Mouse (Mus musculus) hindbrain, embryonic 12.5 days (tissue): ENCODE results near the gene Thumpd3. TPM values are rescaled to one million over a fixed set of nuclear protein-coding genes. Genes with fewer than 3 reads are reported as not detected.

ENCODE experiments used
- ATAC-seq: fragments of 200-750 bp; cut with Nextera tagmentation; 2 replicates; pipeline ENCODE4 v1.8.0; 2017; ENCODE audit warnings: moderate TSS enrichment; ENCODE audit not compliant: low FRiP score
- H3K27ac ChIP-seq: fragments of 300-500 bp; sonication (generic); 2 replicates; pipeline ENCODE4 v1.5.1; 2016; ENCODE audit warnings: mild to moderate bottlenecking
- H3K27me3 ChIP-seq: fragments of 300-500 bp; sonication (generic); 2 replicates; pipeline ENCODE4 v1.6.1; 2016; ENCODE audit warnings: mild to moderate bottlenecking
- H3K36me3 ChIP-seq: fragments of 300-500 bp; sonication (generic); 2 replicates; pipeline ENCODE4 v1.6.1; 2016; ENCODE audit warnings: mild to moderate bottlenecking
- H3K4me1 ChIP-seq: fragments of 300-500 bp; sonication (generic); 2 replicates; pipeline ENCODE4 v1.6.1; 2016
- H3K4me2 ChIP-seq: fragments of 300-500 bp; sonication (generic); replicated peaks from 2 replicates; pipeline ENCODE4 v1.6.1; 2016; ENCODE audit warnings: mild to moderate bottlenecking
- H3K4me3 ChIP-seq: fragments of 300-500 bp; sonication (generic); 2 replicates; pipeline ENCODE4 v1.5.1; 2016; ENCODE audit warnings: mild to moderate bottlenecking
- H3K9ac ChIP-seq: fragments of 300-500 bp; sonication (generic); 2 replicates; pipeline ENCODE4 v1.6.1; 2016; ENCODE audit warnings: mild to moderate bottlenecking, moderate library complexity
- H3K9me3 ChIP-seq: fragments of 300-500 bp; sonication (generic); replicated peaks from 2 replicates; pipeline ENCODE4 v1.6.1; 2016; ENCODE audit warnings: mild to moderate bottlenecking
- WGBS: fragments of 180-500 bp; shearing (Covaris S2); methylation state at CpG from one replicate; pipeline ENCODE4 v1.1.7; 2016; 5-methylcytosine and 5-hydroxymethylcytosine counted together
- polyA plus RNA-seq: library from polyadenylated mRNA; unstranded; fragments of >200 nt; fragmentation: Nextera tagmentation; extraction: Ambion mirVana; gene quantifications from 2 replicates; pipeline ENCODE4 v1.2.1, GENCODE M21; 2016

The Thumpd3 gene
- polyA plus RNA-seq, 1 experiment from 2014 or later, result 56.6 TPM

DNA sequence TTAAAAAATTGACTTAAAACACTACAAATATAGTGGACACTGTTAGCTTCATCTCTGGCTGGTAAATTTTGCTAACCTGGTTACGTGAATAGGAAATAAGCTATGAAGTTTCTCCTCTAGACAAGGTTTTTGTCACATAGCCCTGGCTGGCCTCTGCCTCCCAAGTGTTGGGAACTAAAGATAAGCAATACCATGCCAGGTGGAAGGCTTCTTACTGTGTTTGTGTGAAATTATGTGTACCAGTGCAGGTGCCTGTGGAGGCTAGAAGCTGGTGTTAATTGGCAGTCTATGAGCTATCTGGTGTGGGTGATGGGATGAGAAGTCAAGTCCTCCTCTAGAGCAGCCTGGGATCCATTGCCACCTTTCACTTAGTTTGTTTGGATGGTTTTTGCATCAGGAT lies 23.1 kb downstream of the Thumpd3 start:
- WGBS, result 94% methylated on average over 1 of the region's 1 CpGs
- Histone ChIP-seq H3K27me3 (no peaks in the 10 kb centered on the region), H3K4me2 (no peak overlapping the region), H3K9me3 (no peaks in the 10 kb centered on the region), H3K4me3 (no peak overlapping the region), H3K36me3 (peaks cover 47% of the 10 kb centered on the region), H3K4me1 (peaks cover 2% of the 10 kb centered on the region; the same call in 1 of the 2 replicates), H3K9ac (no peak overlapping the region), H3K27ac (no peak overlapping the region)
- ATAC-seq, result no peak

DNA sequence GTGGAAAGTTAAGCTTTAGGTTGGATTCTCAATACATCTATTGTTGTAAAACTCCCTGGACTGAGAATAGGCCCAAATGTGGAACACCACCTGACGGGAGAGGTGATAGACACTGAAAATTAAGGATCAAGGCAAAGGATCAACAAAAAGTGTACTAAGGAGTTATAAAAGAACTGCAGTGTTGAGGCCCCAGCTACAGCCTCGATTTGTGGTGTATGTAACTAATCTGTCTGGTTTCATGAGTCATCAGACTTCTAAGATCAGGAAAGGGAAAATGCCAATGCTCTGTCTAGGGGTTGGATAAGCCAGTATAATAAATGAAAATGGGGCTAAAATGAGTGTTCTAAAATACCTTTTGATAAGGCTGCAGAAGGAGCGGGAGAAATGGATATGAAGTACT lies 29.2 kb downstream of the Thumpd3 start:
- Histone ChIP-seq H3K4me3 (peak overlapping the region; percentile 93), H3K9ac (peak overlapping the region; percentile 98), H3K9me3 (no peaks in the 10 kb centered on the region), H3K36me3 (no peaks in the 10 kb centered on the region), H3K27me3 (no peaks in the 10 kb centered on the region), H3K27ac (no peak overlapping the region), H3K4me1 (peaks cover 27% of the 10 kb centered on the region), H3K4me2 (peak overlapping the region; percentile 94)
- 37% methylated on average over 3 of the region's 3 CpGs for WGBS
- no peak for ATAC-seq

DNA sequence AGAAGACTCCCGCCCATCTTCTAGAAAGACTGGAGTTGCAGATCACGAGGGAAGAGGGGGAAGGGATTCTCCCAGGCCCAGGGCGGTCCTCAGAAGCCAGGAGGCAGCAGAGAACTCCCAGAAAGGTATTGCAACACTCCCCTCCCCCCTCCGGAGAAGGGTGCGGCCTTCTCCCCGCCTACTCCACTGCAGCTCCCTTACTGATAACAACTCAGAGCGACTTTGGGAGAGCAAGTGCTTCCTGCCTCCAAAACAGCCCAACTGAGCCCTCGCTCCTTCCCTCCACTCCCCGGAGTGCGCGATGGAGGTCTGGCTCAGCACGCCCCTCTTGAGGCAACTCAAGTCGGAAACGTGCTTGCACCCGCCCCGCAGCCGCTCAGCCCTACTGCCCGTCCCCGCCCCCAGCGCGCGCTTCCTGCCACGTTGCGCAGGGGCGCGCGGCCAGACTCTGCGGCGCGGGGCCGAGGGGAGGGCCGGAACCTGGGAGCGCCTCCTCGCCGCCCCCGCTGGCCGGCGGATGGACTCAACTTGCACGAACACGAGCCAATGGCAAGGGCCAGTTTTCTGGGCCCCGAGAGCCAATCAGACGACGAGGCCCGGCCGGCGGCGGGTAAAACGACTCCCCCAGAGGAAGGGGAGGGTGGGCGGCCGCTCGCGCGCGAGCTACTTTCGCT lies 30.1 kb downstream of the Thumpd3 start:
- WGBS, result under 1% methylated on average over 52 of the region's 55 CpGs
- Histone ChIP-seq H3K9me3 (no peaks in the 10 kb centered on the region), H3K4me1 (peaks cover 29% of the 10 kb centered on the region), H3K4me3 (peak overlapping the region; percentile 93), H3K27me3 (no peaks in the 10 kb centered on the region), H3K9ac (peak overlapping the region; percentile 98), H3K4me2 (peak overlapping the region; percentile 94), H3K36me3 (no peaks in the 10 kb centered on the region), H3K27ac (peak overlapping the region; percentile 99)
- peak; percentile 89 for ATAC-seq

DNA sequence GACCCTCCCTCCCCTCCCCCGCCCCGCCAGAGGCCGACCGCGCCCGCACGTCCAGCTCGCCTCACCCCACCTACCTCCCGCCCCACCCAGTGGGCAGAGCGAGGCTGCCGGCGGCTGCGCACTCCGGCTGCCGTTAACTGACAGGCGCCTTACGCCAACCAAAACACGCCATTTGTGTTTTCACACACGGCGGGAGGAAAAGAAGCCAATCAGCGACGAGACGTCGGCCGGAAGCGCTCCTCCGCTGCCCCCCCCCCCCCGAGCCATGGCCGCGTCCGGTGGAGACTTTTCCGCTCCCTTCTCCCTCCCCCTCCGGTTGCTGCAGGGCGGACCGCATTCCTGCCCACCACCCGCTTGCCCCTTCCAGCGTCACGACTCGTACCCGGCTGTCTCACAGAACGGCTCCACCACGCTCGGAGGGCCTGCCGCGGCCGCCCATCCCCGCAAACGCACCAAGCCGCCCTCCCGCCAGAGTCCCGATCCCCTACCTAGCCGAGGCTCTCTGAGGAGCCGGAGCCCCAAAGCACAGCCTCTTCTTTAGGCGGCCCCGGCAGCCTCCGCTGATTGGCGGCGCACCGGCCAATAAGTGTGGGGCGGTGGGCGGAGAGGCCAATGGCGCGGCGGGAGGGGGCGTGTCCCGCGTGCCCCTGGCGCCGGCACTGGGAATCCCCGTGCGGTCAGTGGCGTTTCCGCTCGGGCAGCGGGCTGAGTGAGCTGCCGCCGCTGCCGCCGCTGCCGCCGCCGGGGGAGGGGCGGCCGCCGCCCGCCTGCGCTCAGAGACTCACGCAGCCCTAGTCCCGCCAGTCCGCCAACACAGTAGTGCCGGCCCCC lies 30.9 kb downstream of the Thumpd3 start, which contains the start of gene Setd5:
Gene Setd5 (plus strand): TSS at position 680 of the 831 bp plus-strand sequence.
- peak; percentile 95 for ATAC-seq
- Histone ChIP-seq H3K9ac (peak within 1 kb of the TSS; percentile 98), H3K4me1 (peaks cover 36% of the 10 kb centered on the region), H3K27ac (peak within 1 kb of the TSS; percentile 99), H3K4me3 (peak within 1 kb of the TSS; percentile 93), H3K27me3 (no peaks in the 10 kb centered on the region), H3K36me3 (no peaks in the 10 kb centered on the region), H3K9me3 (no peaks in the 10 kb centered on the region), H3K4me2 (peak within 1 kb of the TSS; percentile 94)
- under 1% methylated on average over 64 of the region's 91 CpGs for WGBS

GRCm38 (mm10) chr6:113077569-113078030 lies 31.6 kb downstream of the Thumpd3 start:
- under 1% methylated on average over 28 of the region's 28 CpGs for WGBS
- Histone ChIP-seq H3K4me1 (peaks cover 43% of the 10 kb centered on the region), H3K36me3 (no peaks in the 10 kb centered on the region), H3K9ac (peak overlapping the region; percentile 98), H3K27ac (peak overlapping the region; percentile 99), H3K4me2 (peak overlapping the region; percentile 94), H3K9me3 (no peaks in the 10 kb centered on the region), H3K4me3 (peak overlapping the region; percentile 93), H3K27me3 (no peaks in the 10 kb centered on the region)
- ATAC-seq, result no peak; the same call in 1 of the 2 replicates

DNA sequence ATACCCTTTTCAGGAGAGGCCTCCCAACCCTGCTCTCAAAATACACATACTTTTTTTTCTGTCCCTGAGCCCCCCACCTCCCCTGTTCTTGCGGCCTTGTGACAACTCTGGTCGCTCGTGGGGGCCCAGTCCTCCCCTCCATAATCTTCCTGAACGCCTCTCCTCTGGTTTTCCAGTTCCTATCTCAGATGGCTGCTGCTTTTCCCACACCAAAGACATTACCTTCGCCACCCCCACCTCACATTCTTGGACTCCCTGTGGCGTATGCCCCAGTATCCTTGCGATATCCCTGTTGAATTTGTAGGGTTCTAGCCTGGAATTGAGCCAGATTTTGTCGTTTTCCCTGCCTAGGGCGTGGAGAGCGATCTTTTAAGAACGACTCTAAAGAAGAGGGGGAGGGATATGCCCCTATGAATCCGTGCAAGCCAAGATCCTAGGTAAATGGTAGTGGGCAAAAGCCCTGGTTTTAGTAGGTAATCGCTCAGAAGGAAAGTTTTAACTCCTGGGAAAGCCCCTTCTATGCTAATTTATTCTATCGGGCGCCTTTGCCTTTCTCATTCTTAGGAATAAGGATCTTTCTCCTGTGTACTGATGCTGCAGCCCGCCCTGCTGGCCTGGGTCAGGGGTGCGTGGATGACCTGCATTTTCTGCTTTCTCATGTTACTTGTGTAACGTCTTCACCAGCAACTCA lies 32.2 kb downstream of the Thumpd3 start:
- Histone ChIP-seq H3K4me2 (peak overlapping the region; percentile 94), H3K36me3 (no peaks in the 10 kb centered on the region), H3K27me3 (no peaks in the 10 kb centered on the region), H3K4me3 (peak overlapping the region; percentile 93), H3K4me1 (peaks cover 44% of the 10 kb centered on the region), H3K9ac (peak overlapping the region; percentile 98), H3K9me3 (no peaks in the 10 kb centered on the region), H3K27ac (peak overlapping the region; percentile 99)
- under 1% methylated on average over 18 of the region's 18 CpGs for WGBS
- no peak for ATAC-seq

GRCm38 (mm10) chr6:113079492-113079891 lies 33.5 kb downstream of the Thumpd3 start:
- peak overlapping the region; percentile 53 for H3K9ac ChIP-seq
- no peaks in the 10 kb centered on the region for H3K9me3 ChIP-seq
- peaks cover 44% of the 10 kb centered on the region for H3K4me1 ChIP-seq

DNA sequence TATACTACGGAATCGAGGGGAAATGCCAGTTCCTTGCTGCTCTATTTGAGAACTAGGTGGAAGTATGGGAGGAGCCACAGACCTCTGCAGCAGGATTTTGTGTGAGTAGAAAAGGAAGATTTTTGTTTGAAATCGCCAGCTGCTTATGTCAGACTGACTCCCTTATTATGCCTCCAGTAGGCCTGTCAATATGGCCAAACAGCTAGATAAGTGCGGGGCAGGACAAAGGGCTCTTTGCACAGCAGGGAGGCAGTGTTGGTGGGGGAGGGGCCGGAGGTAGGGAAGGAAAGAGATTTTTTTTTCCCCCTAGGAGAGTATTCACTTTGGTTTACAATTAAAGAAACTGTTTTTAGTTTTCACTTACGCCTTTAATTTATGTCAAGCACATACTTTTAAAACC lies 36.2 kb downstream of the Thumpd3 start:
- WGBS, result 14% methylated on average over 6 of the region's 6 CpGs
- H3K9ac ChIP-seq, result peak overlapping the region; percentile 27; the same call in 1 of the 2 replicates
- ATAC-seq, result no peak

More at GRCm38 (mm10) chr6:113079492-113079891, 33.5 kb downstream of the Thumpd3 start:
- Histone ChIP-seq H3K4me2 (peak overlapping the region; percentile 94), H3K27ac (peak overlapping the region; percentile 62), H3K27me3 (no peaks in the 10 kb centered on the region), H3K36me3 (no peaks in the 10 kb centered on the region), H3K4me3 (peak overlapping the region; percentile 93)
- 0% methylated on average over 3 of the region's 3 CpGs for WGBS
- no peak for ATAC-seq

DNA sequence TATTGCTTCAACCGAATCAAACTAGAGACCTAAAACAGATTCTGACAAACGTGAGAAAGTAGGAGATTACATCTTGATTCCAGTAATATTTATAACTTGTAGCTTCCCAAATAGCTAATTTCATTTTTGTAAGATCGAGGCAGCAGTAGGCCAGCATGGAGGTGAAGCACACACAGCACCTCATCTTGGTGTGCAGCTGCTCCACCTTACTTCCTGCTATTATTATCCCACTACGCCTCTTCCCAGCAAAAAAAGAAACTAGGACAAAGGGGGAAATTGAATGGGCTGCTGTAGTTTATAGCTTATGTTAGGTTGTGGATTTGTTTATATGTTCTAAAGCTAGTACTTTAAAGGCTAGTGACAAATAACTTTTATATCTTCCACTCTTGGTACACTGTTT lies 38.6 kb downstream of the Thumpd3 start:
- H3K4me3 ChIP-seq, result no peak overlapping the region
- no peak overlapping the region for H3K9ac ChIP-seq
- no peak overlapping the region for H3K4me2 ChIP-seq
- no peak overlapping the region for H3K27ac ChIP-seq
- H3K27me3 ChIP-seq, result no peaks in the 10 kb centered on the region
- no peaks in the 10 kb centered on the region for H3K36me3 ChIP-seq
- no peak for ATAC-seq
- H3K9me3 ChIP-seq, result no peaks in the 10 kb centered on the region
- H3K4me1 ChIP-seq, result peaks cover 26% of the 10 kb centered on the region
- WGBS, result 72% methylated on average over 4 of the region's 4 CpGs

More for the DNA sequence above, 36.2 kb downstream of the Thumpd3 start:
- H3K27ac ChIP-seq, result peak overlapping the region; percentile 79
- no peaks in the 10 kb centered on the region for H3K9me3 ChIP-seq
- H3K36me3 ChIP-seq, result no peaks in the 10 kb centered on the region
- H3K4me3 ChIP-seq, result 0 out of 2 replicates have a peak overlapping the region, but pooled peaks have one; percentile 1
- peak overlapping the region; percentile 39 for H3K4me2 ChIP-seq
- peaks cover 34% of the 10 kb centered on the region for H3K4me1 ChIP-seq
- H3K27me3 ChIP-seq, result no peaks in the 10 kb centered on the region

GRCm38 (mm10) chr6:113093206-113093605 lies 47.2 kb downstream of the Thumpd3 start:
- Histone ChIP-seq H3K27ac (no peak overlapping the region), H3K4me3 (no peak overlapping the region), H3K9ac (no peak overlapping the region), H3K9me3 (no peaks in the 10 kb centered on the region), H3K27me3 (no peaks in the 10 kb centered on the region), H3K36me3 (no peaks in the 10 kb centered on the region), H3K4me2 (no peak overlapping the region), H3K4me1 (no peaks in the 10 kb centered on the region)
- WGBS, result 92% methylated on average over 3 of the region's 3 CpGs
- no peak for ATAC-seq

GRCm38 (mm10) chr6:113095547-113095946 lies 49.5 kb downstream of the Thumpd3 start:
- ATAC-seq, result no peak
- Histone ChIP-seq H3K4me3 (no peak overlapping the region), H3K36me3 (no peaks in the 10 kb centered on the region), H3K4me2 (no peak overlapping the region), H3K27ac (no peak overlapping the region), H3K4me1 (peaks cover 5% of the 10 kb centered on the region; the same call in 1 of the 2 replicates), H3K9ac (no peak overlapping the region), H3K9me3 (no peaks in the 10 kb centered on the region), H3K27me3 (no peaks in the 10 kb centered on the region)
- WGBS, result 95% methylated on average over 1 of the region's 1 CpGs

- WGBS, result 87% methylated on average over 5 of the region's 5 CpGs
- H3K27me3 ChIP-seq, result no peaks in the 10 kb centered on the region
- no peaks in the 10 kb centered on the region for H3K36me3 ChIP-seq
- H3K4me2 ChIP-seq, result no peak overlapping the region
- no peak overlapping the region for H3K9ac ChIP-seq
- H3K9me3 ChIP-seq, result no peaks in the 10 kb centered on the region
- H3K27ac ChIP-seq, result no peak overlapping the region
- no peak overlapping the region for H3K4me3 ChIP-seq
- peaks cover 5% of the 10 kb centered on the region; the same call in 1 of the 2 replicates for H3K4me1 ChIP-seq
- ATAC-seq, result no peak
Observed at GRCm38 (mm10) chr6:113097662-113098061, 51.6 kb downstream of the Thumpd3 start.
